Comparison of ENCODE assay signal across 10 mouse cellular contexts in genomic region chr1:170771437-170772003, GRCm38 (mm10).
A peak's percentile ranks its signal among the peaks of the same experiment; 100 is the strongest.
DNase-seq lines count a peak whose midpoint lies in the region; ATAC-seq and TF ChIP-seq lines count a peak whose summit lies in the region.
"Had no signal": no experiment of that assay in that cellular context is flagged by ENCODE, and none has a peak within 500 bp of the region (broad histone marks: within the 10 kb centered on the region; RNA-seq: fewer than 3 reads in every experiment).

No protein-coding gene starts in this region.

- no peaks in the 10 kb centered on the region for H3K27me3 ChIP-seq in intestine, embryonic 14.5 days (replicated peaks; ENCODE audit: control insufficient read depth, insufficient read depth, low read length)
- H3K27me3 ChIP-seq in intestine, postnatal 0 days (replicated peaks; ENCODE audit: control insufficient read depth, insufficient read depth, low read length): no peaks in the 10 kb centered on the region
- H3K27me3 ChIP-seq in lung, embryonic 15.5 days: no peaks in the 10 kb centered on the region
- H3K27me3 ChIP-seq: megakaryocyte, embryonic 14.5 days had no signal

- H3K27ac ChIP-seq in intestine, embryonic 14.5 days (ENCODE audit: low read depth): no peak overlapping the region
- no peak overlapping the region for H3K27ac ChIP-seq in intestine, postnatal 0 days (ENCODE audit: low read depth, low read length)
- H3K27ac ChIP-seq in lung, embryonic 15.5 days: peak overlapping the region; percentile 72

- DNase-seq in intestine, embryonic 14.5 days (ENCODE audit: low spot score): no peak
- DNase-seq in heart, postnatal 36 days: peak; percentile 23 to 31
- DNase-seq in urinary bladder, postnatal 36 days (ENCODE audit: low spot score in 2 of 2): peak; percentile 15 to 32
- no peak for DNase-seq in gastrocnemius, postnatal 36 days
- DNase-seq in spleen, postnatal 4 days (ENCODE audit: low spot score in 2 of 2): no peak
- no peak for DNase-seq in spleen, adult 18-20 months
- DNase-seq: cerebellum, postnatal 14 days had no signal

- H3K9me3 ChIP-seq in intestine, embryonic 14.5 days (ENCODE audit: control insufficient read depth, low read length): no peaks in the 10 kb centered on the region
- no peaks in the 10 kb centered on the region for H3K9me3 ChIP-seq in intestine, postnatal 0 days (ENCODE audit: control insufficient read depth)
- no peaks in the 10 kb centered on the region for H3K9me3 ChIP-seq in lung, embryonic 15.5 days
- H3K9me3 ChIP-seq: megakaryocyte, embryonic 14.5 days had no signal

- no peak overlapping the region for H3K9ac ChIP-seq in intestine, embryonic 14.5 days (ENCODE audit: low read length)
- no peak overlapping the region for H3K9ac ChIP-seq in intestine, postnatal 0 days (ENCODE audit: low read depth, low read length)
- H3K9ac ChIP-seq in lung, embryonic 15.5 days: no peak overlapping the region

- 62% methylated on average over 25 of the region's 25 CpGs for WGBS in intestine, embryonic 14.5 days
- 63% methylated on average over 25 of the region's 25 CpGs for WGBS in intestine, postnatal 0 days
- WGBS in lung, embryonic 15.5 days: 41% methylated on average over 25 of the region's 25 CpGs

- no peaks in the 10 kb centered on the region for H3K36me3 ChIP-seq in intestine, embryonic 14.5 days (ENCODE audit: control insufficient read depth, insufficient read depth, low read length)
- peaks cover 3% of the 10 kb centered on the region; the same call in 1 of the 2 replicates for H3K36me3 ChIP-seq in intestine, postnatal 0 days (ENCODE audit: control insufficient read depth, insufficient read depth)
- H3K36me3 ChIP-seq in lung, embryonic 15.5 days: no peaks in the 10 kb centered on the region

- intact Hi-C loops in heart, postnatal 36 days (cut with DNase I): no loop called here
- intact Hi-C loops in gastrocnemius, postnatal 36 days (cut with DNase I): no loop called here

- H3K4me1 ChIP-seq in intestine, embryonic 14.5 days (replicated peaks; ENCODE audit: control insufficient read depth, insufficient read depth, low read length): no peaks in the 10 kb centered on the region
- H3K4me1 ChIP-seq in intestine, postnatal 0 days (replicated peaks; ENCODE audit: control insufficient read depth, insufficient read depth, low read length): no peaks in the 10 kb centered on the region
- H3K4me1 ChIP-seq in lung, embryonic 15.5 days: peaks cover 17% of the 10 kb centered on the region; the same call in 1 of the 2 replicates

- H3K4me3 ChIP-seq in intestine, embryonic 14.5 days (ENCODE audit: low read depth, low read length): no peak overlapping the region
- H3K4me3 ChIP-seq in intestine, postnatal 0 days (ENCODE audit: low read depth, low read length): no peak overlapping the region
- H3K4me3 ChIP-seq in lung, embryonic 15.5 days: no peak overlapping the region
- H3K4me3 ChIP-seq: megakaryocyte, embryonic 14.5 days had no signal

- ATAC-seq in intestine, embryonic 14.5 days (replicated peaks; ENCODE audit: low FRiP score, low TSS enrichment, low read depth): 0 out of 2 replicates have a peak, but pooled peaks have one; percentile 43
- no peak for ATAC-seq in intestine, postnatal 0 days
- peak; percentile 66; the same call in 1 of the 2 replicates for ATAC-seq in lung, embryonic 15.5 days (ENCODE audit: borderline replicate concordance, extremely low read depth, low FRiP score, low TSS enrichment)

- H3K4me2 ChIP-seq in intestine, embryonic 14.5 days (ENCODE audit: low read length): no peak overlapping the region
- H3K4me2 ChIP-seq in intestine, postnatal 0 days (replicated peaks; ENCODE audit: low read depth): no peak overlapping the region
- peak overlapping the region; percentile 24 for H3K4me2 ChIP-seq in lung, embryonic 15.5 days

- no peak for TF ChIP-seq CTCF in intestine, postnatal 0 days (IDR thresholded peaks at IDR 0.05; ENCODE audit: low read depth)

Comparison
In these comparisons a context has a peak if more than half of its experiments do, and no peak if none do; other contexts are left out.
1. DNase-seq: peak in heart, postnatal 36 days (2 of 2) and urinary bladder, postnatal 36 days (2 of 2); none in intestine, embryonic 14.5 days (single experiment), gastrocnemius, postnatal 36 days (0 of 2), spleen, postnatal 4 days (0 of 2) and spleen, adult 18-20 months (0 of 2).